Mouse (Mus musculus) embryonic stem cell, embryonic (primary cell): ENCODE measurements around the gene Prdm11.

ENCODE experiments used
- CTCF ChIA-PET, 4 experiments: fragments of 300-600 bp in 2 of 4; fragments of 350-600 bp in 2 of 4; sonication (Branson Sonifier 250); formaldehyde crosslinking; loops; one replicate each; lab custom pipeline; 2022; ENCODE audit warnings: inconsistent platforms in 2 of 4; lab: Charles Lee
- POLR2A ChIA-PET, 4 experiments: fragments of 300-600 bp in 2 of 4; fragments of 350-600 bp in 2 of 4; sonication (Branson Sonifier 250); formaldehyde crosslinking; loops; one replicate each; lab custom pipeline; 2022; ENCODE audit warnings: antibody characterized with exemption in 4 of 4, inconsistent platforms in 1 of 4; lab: Charles Lee

Gene Prdm11

DNA sequence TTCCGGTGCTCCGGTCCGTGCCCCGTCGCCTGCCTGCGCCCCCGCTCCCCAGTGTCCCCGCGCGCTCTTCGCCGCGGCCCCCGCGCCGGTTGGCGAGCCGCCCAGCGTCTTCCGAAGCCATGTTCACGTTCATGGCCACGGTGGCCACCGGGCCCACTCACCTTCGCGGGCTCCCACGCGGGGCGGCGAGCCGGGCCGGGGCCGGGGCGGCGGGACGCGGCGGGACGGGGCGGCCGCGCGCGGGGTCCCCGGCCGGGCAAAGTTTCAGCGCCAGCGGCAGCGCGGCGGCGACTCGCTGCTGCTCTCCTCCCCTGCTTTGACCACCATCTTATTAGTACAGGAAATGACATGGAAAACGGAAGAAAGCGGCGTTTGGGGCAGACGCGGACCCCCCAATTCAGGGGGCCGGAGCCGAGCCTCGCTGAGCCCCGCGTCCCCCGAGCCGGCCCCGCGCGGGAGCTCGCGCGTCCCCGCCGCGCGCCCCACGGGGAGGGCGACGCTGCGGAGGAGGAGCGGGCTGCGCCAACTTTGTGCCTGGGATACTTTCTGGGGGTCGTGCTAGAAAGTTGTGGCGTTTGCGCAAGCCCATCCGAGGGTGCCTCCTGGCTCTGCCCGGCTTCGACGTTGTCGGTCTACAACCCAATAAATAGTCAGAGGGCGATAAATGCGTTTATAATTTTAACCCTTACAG is at the start of gene Prdm11:
Prdm11 (minus strand) TSS at position 350 of the 691 bp plus-strand sequence.
- ChIA-PET CTCF (no interaction called here), POLR2A (interaction anchor here in 1 of 4 experiments (1.3 to 1.7 kb wide), 2 partner anchors 10 to 32 kb away, joined by 3 to 5 read pairs; no protein-coding TSS in a partner anchor)

GRCm38 (mm10) chr2:93092347-93092746 is 46.4 kb upstream of the Prdm11 start:
- ChIA-PET POLR2A (interaction anchor here in 1 of 4 experiments (0.8 kb wide), 1 partner anchor 27 kb away, joined by 3 read pairs; no protein-coding TSS in a partner anchor), CTCF (interaction anchor here in 3 of 4 experiments (0.5 to 2.1 kb wide), 6 partner anchors 15 to 591 kb away, joined by 3 to 7 read pairs (median 4); no protein-coding TSS in a partner anchor)

GRCm38 (mm10) chr2:93091679-93092078 is 45.7 kb upstream of the Prdm11 start:
- ChIA-PET CTCF (interaction anchor here in 3 of 4 experiments (0.6 to 2.1 kb wide), 4 partner anchors 15 to 208 kb away, joined by 3 to 7 read pairs (median 4); no protein-coding TSS in a partner anchor), POLR2A (no interaction called here)

DNA sequence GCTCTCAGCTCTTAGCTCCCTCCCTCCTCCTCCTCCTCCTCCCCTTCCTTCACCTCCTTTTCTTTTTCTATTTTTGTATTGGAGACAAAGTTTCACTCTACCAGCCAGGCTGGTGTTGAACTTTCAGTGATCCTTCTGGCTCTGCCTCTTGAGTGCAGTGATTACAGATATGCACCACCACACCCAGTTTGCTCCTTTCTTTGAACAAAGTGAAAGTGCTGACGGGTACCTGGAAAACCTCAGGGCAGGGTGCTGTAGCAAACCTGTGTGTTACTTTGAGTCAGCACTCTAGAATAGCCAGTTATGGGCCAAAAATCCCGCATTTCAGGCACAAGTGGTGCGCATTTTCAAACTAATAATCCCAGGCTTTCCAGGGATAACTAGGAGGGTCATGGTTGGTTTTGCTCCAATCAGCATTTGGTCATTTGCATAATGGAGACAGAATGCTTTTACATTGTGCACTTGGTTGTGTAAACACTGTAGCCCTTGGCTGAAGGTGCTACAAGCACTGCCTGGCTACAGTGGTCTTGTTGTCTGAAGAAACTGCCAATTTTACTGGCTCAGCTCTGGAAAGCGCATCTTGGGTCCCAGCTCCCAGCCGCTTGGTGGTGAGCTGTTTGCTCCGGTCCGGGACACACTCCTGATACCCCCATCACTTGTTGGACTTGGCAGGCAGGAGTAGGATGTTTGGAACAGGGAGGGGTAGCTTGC is 43.6 kb upstream of the Prdm11 start:
- ChIA-PET CTCF (interaction anchor here in 2 of 4 experiments (0.6 to 1.6 kb wide), 2 partner anchors 13 to 799 kb away, joined by 3 to 5 read pairs; no protein-coding TSS in a partner anchor), POLR2A (no interaction called here)

- POLR2A ChIA-PET: no interaction called here
- CTCF ChIA-PET: interaction anchor here in 1 of 4 experiments (1.3 kb wide), 1 partner anchor 11 kb away, joined by 3 read pairs; no protein-coding TSS in a partner anchor
Measured at GRCm38 (mm10) chr2:93088006-93088405, 42.0 kb upstream of the Prdm11 start.

DNA sequence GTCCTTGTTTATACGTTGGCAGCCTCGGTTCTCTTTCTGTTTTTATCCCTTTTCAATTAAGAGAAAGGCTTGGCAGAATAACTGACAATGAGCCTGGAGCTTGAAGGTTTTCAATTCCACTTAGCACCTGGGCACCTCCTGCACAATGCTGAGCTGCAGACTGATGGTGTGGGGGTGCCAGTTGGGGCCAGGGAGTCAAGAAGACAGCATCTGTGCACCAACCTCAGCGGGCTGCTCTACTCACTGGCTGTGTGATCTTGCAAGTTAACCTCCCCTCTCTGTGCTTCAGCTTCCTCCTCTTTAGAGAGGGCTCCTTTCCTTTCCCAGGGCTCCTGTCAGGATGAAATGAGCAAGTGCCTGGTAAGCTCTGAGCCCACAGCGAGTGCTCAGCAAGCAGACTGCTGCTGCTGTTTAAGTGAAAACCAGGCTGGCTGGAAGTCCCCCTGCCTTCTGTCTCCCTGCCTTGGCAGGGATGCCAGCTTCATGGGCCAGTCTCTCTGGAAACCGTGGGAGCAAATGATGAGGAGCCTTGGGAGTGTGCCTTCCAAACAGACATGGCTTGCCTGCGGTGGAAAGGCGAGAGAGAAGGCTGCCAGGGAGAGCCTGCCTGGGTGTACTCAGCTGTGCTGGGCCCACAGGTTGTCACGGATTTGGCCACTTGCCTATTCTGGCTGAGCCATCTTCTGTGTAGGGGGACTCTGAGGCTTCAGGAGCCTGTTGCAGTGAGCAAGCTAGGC is 39.5 kb upstream of the Prdm11 start:
- ChIA-PET POLR2A (no interaction called here), CTCF (interaction anchor here in 3 of 4 experiments (1.1 to 1.7 kb wide), 3 partner anchors 9 to 10 kb away, joined by 3 to 5 read pairs (median 4); no protein-coding TSS in a partner anchor)

GRCm38 (mm10) chr2:93084481-93084880 is 38.5 kb upstream of the Prdm11 start:
- CTCF ChIA-PET: interaction anchor here in 3 of 4 experiments (1.1 to 1.7 kb wide), 3 partner anchors 8 to 9 kb away, joined by 3 to 5 read pairs (median 4); no protein-coding TSS in a partner anchor
- POLR2A ChIA-PET: no interaction called here

- ChIA-PET POLR2A (no interaction called here), CTCF (interaction anchor here in 2 of 4 experiments (0.6 to 1.3 kb wide), 3 partner anchors 115 to 703 kb away, joined by 3 to 7 read pairs (median 4); no protein-coding TSS in a partner anchor)
Measured at GRCm38 (mm10) chr2:93083317-93083716, 37.4 kb upstream of the Prdm11 start.

DNA sequence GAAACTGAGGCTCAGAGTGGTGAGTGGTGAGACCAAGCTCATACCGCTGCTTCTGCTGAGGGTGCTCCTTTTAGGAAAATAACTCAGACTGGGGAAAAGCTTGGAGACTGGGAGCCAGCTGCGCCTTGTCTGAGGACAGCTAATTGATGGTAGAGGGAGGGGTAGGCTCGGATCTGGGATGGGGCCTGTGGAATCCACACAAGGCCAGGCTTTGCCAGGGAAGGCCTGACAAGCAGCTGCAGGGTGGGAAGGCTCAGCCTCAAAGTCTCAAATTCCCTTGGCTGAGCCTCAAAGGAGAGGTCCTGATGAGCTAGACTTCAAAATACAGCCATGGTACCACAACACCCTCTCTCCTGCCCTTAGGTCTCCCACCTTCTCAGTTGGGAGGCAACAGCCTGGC is 36.9 kb upstream of the Prdm11 start:
- ChIA-PET CTCF (interaction anchor here in 3 of 4 experiments (0.6 to 1.3 kb wide), 4 partner anchors 14 to 704 kb away, joined by 3 to 7 read pairs (median 4); no protein-coding TSS in a partner anchor), POLR2A (no interaction called here)

GRCm38 (mm10) chr2:93080871-93081608 is 35.1 kb upstream of the Prdm11 start:
- ChIA-PET CTCF (interaction anchor here in 3 of 4 experiments (0.8 to 1.1 kb wide), 5 partner anchors 9 to 123 kb away, joined by 3 to 4 read pairs (median 3); no protein-coding TSS in a partner anchor), POLR2A (no interaction called here)

DNA sequence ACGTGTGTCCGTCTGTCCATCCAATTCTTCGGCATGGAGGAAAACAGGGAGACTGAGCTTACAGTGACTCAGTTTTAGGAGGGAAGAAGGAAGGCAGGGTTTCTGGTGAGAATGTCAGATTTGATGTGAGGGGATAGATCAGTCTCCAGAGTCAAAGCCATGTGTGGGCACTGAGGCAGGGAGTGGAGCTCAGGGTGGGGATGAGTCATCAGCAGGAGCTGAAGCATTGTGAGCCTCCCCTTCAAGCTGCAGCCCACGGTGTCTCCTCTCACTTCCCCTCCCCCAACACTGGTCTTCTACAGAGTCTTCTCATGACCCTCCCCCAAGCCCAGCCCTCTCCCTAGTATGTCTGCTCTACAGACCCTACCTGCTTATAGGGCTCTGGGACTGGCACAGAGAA is 33.4 kb upstream of the Prdm11 start:
- CTCF ChIA-PET: no interaction called here
- POLR2A ChIA-PET: interaction anchor here in 1 of 4 experiments (1.0 kb wide), 1 partner anchor 342 kb away, joined by 3 read pairs; no protein-coding TSS in a partner anchor

GRCm38 (mm10) chr2:93076578-93076955 is 30.6 kb upstream of the Prdm11 start:
- CTCF ChIA-PET: interaction anchor here (0.5 to 1.6 kb wide), 50 partner anchors 7 to 394 kb away, joined by 3 to 8 read pairs (median 3); partner anchors contain the start of gene Trp53i11 (in 2 of the 4)
- POLR2A ChIA-PET: interaction anchor here in 2 of 4 experiments (0.6 to 1.6 kb wide), 5 partner anchors 19 to 213 kb away, joined by 3 to 4 read pairs (median 3); no protein-coding TSS in a partner anchor

DNA sequence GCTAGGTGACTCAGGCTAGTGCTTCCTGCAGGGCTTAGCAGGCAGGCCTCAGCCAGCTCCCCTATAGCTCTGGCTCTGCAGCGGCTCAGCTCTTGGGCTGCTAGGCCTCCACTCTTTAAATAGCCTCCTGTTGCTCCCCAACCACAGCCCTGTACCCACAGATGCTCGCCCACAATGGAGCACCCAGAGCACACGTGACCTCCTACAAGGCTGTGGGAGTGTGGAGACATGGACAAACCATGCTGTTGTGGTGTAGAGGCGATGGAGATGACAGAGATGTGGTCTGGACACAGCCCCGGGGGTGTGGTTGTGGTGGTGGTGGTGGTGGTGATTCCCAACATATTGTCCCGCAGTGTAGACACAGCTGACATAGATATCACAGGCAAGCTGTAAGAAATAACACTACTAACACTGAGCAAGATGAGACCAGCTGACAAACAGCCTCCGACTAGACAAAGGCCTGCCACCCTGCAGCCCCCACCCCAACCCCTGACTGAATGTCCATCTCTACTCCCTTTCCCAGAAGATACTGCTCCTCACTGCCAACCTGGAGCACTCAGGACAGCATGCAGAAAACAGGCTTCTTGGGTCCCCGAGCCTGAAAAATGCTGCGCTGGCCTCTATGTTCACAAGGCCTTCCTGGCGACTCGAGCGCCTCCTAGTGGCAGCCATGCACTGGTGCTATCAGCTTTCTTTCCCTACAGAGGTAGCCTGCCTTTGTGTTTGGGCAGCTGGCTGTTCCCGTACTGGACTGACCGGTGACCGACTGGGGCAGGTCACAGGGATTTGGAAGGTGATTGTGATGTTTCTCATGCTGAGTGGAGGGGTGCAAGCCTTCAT is 30.0 kb upstream of the Prdm11 start:
- POLR2A ChIA-PET: interaction anchor here in 2 of 4 experiments (0.7 to 1.6 kb wide), 4 partner anchors 20 to 116 kb away, joined by 3 to 4 read pairs (median 3); partner anchors contain the start of gene Trp53i11 (in 1 of the 2)
- CTCF ChIA-PET: interaction anchor here (0.5 to 1.9 kb wide), 53 partner anchors 9 to 394 kb away, joined by 3 to 8 read pairs (median 3); partner anchors contain the start of gene Trp53i11 (in 2 of the 4)

GRCm38 (mm10) chr2:93071656-93072055 is 25.7 kb upstream of the Prdm11 start:
- ChIA-PET CTCF (interaction anchor here (0.5 to 1.9 kb wide), 22 partner anchors 9 to 714 kb away, joined by 3 to 10 read pairs (median 4); partner anchors contain the start of gene Trp53i11 (in 2 of the 4)), POLR2A (interaction anchor here in 3 of 4 experiments (0.7 to 1.2 kb wide), 4 partner anchors 9 to 119 kb away, joined by 3 to 5 read pairs (median 4); no protein-coding TSS in a partner anchor)

DNA sequence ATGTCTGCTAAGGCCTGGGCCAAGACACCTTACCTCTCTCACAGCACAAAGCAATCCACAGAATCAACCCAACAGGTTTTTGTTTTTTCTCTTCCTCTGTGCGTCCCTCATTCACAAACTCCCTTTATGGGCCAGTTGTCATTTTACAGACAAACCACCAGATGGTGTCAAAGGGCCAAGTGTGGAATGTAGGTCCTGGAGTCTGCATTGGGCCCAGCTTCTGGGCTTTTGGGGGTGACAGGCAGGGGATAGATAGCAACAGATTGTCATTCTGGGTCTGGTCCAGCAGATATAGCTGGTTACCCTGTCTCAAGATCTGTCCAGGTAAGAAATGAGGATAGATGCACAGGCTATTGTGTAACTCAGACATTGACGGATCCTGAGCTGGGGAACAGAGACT is 23.0 kb upstream of the Prdm11 start:
- POLR2A ChIA-PET: interaction anchor here in 3 of 4 experiments (0.6 to 1.7 kb wide), 3 partner anchors 119 to 304 kb away, joined by 3 to 7 read pairs (median 5); no protein-coding TSS in a partner anchor
- CTCF ChIA-PET: interaction anchor here (0.5 to 3.2 kb wide), 42 partner anchors 8 to 460 kb away, joined by 3 to 33 read pairs (median 4); partner anchors contain the start of genes Trp53i11 (in 3 of the 4), Cd82 (in 1 of the 4) and Tspan18 (in 1 of the 4)

DNA sequence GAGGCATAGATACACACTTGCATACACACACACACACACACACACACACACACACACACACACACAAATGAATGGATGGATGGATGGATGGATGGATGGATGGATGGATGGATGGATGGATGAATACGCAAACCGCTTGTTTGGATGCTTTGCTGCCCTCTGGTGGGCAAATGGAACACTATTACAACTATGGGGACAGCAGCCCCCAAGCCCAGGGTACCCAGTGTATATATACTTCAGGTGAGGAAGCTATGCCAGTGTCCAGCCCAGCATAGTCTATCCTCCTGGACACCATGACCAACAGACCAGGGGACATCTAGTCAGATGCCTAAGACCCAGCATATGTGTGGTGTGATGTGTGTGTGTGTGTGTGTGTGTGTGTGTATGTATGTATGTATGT is 17.4 kb upstream of the Prdm11 start:
- ChIA-PET CTCF (interaction anchor here (0.6 to 2.7 kb wide), 24 partner anchors 8 to 1914 kb away, joined by 3 to 18 read pairs (median 4); partner anchors contain the start of gene Tspan18 (in 1 of the 4)), POLR2A (interaction anchor here in 2 of 4 experiments (0.7 to 1.1 kb wide), 2 partner anchors 8 to 136 kb away, joined by 3 to 6 read pairs; no protein-coding TSS in a partner anchor)
